Mouse (Mus musculus) heart, postnatal 25 days (tissue): Measurements from ENCODE around the gene Tlk2. TPM values are rescaled to one million over a fixed set of nuclear protein-coding genes. Genes with fewer than 3 reads are reported as not detected.
"Not testable (repeated sequence)": the region's sequence is repeated elsewhere in the genome, so short reads cannot be mapped to it uniquely, and the experiment has no call there.

Experiments used
- DNase-seq: peaks from one replicate; pipeline ENCODE4 v3.0.0; 2022; ENCODE audit warnings: low spot score
- intact Hi-C: fragments of 180-260 bp; cut with DNase I; formaldehyde crosslinking; loops from one replicate; pipeline ENCODE4 v1.15.1; 2025
- total RNA-seq, 2 experiments: library from RNA; stranded (reverse); gene quantifications; 2 replicates each; pipeline ENCODE4 v1.2.3; 2021

The Tlk2 gene
- total RNA-seq, result 10 to 100 TPM; 38.7 to 44.2 TPM

GRCm38 (mm10) chr11:105178516-105178915 lies at the start of gene Tlk2:
Gene Tlk2 (plus strand): TSS chr11:105178807.
- intact Hi-C loops, result no loop called here

GRCm38 (mm10) chr11:105135692-105136091 lies 42.9 kb upstream of the Tlk2 start:
- DNase-seq, result no peak
- intact Hi-C loops, result no loop called here

More at GRCm38 (mm10) chr11:105178516-105178915, at the start of gene Tlk2:
- DNase-seq, result no peak

DNA sequence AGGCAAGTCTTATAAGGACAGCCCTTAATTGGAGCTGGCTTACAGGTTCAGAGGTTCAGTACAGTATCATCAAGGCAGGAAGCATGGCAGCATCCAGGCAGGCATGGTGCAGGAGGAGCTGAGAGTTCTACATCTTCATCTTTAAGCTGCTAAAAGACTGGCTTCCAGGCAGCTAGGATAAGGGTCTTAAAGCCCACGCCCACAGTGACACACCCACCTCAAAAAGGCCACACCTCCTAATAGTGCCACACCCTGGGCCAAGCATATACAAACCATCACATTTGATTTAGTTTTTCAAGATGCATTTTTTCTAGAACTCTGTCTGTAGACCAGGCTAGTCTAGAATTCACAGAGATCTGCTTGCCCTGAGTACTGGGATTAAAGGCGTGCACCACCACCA lies 41.4 kb upstream of the Tlk2 start:
- DNase-seq, intact Hi-C loops: not testable (repeated sequence)

- intact Hi-C loops, DNase-seq: not testable (repeated sequence)
Measured at GRCm38 (mm10) chr11:105140512-105140911, 38.1 kb upstream of the Tlk2 start.

GRCm38 (mm10) chr11:105141115-105141514 lies 37.5 kb upstream of the Tlk2 start:
- intact Hi-C loops, result no loop called here

GRCm38 (mm10) chr11:105143564-105143963 lies 35.0 kb upstream of the Tlk2 start:
- DNase-seq, result no peak
- intact Hi-C loops, result no loop called here

More at GRCm38 (mm10) chr11:105141115-105141514, 37.5 kb upstream of the Tlk2 start:
- no peak for DNase-seq

DNA sequence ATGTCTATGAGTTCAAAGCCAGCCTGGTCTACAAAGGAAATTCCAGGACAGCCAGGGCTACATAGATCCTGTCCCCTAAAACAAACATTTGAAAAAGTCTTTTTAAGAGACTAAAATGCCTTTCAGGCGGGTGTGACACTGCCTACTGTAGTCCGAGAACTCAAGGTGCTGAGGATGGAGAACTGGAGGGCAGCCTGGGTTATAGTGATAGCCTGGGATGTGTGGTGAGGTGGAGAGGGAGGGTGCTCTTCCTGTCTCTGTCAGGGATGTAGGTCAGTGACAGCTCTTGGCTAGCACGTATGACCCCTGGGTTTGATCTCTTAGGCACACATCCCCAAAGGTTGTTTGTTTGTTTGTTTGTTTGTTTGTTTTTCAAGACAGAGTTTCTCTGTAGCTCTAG lies 34.5 kb upstream of the Tlk2 start:
- intact Hi-C loops, result no loop called here
- DNase-seq, result no peak

- DNase-seq, result no peak
- intact Hi-C loops, result no loop called here
Measured at GRCm38 (mm10) chr11:105144508-105145210, 33.9 kb upstream of the Tlk2 start.

GRCm38 (mm10) chr11:105145211-105145610 lies 33.4 kb upstream of the Tlk2 start:
- DNase-seq, result no peak
- intact Hi-C loops, result no loop called here

- intact Hi-C loops, result no loop called here
- no peak for DNase-seq
Measured at GRCm38 (mm10) chr11:105146593-105146992, 32.0 kb upstream of the Tlk2 start, which contains the start of gene Gm10842. Gene Gm10842 (plus strand): TSS chr11:105146893.

GRCm38 (mm10) chr11:105149353-105149752 lies 29.3 kb upstream of the Tlk2 start:
- DNase-seq, result no peak
- intact Hi-C loops, result no loop called here

GRCm38 (mm10) chr11:105149766-105150165 lies 28.8 kb upstream of the Tlk2 start:
- DNase-seq, result no peak
- intact Hi-C loops, result no loop called here

- intact Hi-C loops, result no loop called here
- DNase-seq, result no peak
Measured at GRCm38 (mm10) chr11:105150691-105151090, 27.9 kb upstream of the Tlk2 start.

- no peak for DNase-seq
- intact Hi-C loops, result no loop called here
Measured at GRCm38 (mm10) chr11:105151226-105152016, 27.2 kb upstream of the Tlk2 start.

DNA sequence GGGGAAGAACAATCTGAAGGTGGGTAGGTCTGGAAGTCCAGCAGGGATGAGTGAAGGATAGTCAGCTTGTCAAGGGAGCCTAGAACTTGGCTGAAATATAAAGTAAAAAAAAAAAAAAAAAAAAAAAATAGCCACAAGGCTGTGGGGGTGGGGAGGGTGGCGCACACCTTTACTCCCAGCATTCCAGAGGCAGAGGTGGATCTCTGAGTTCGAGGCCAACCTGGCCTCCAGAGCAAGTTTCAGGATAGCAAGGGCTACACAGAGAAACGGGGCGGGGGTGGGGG lies 26.6 kb upstream of the Tlk2 start:
- DNase-seq, result no peak
- intact Hi-C loops, result no loop called here

DNA sequence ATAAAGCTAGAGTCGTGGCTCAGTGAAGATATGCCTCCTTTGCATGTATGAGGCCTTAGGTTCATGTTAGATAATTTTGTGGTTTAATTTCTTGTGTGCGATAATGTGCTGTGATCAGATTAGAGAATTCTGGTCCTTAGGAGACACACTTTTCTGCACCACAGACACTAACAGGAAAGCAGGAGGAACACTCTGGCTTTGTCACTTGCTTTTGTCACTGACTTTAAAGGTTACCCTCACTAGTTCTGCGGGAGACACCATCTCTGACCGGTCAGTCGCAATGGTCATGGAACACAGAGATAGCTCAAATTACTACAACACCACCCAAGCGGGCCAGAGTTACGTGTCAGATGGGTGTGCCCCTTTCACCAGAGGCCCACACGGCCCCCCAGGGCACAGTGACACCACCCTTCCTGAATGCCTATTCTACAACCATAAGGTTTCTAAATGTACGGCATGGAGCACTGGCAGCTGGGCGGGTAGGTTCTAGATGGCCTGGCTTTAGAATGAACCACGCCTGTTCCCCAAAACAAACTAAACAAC lies 26.2 kb upstream of the Tlk2 start:
- intact Hi-C loops, result no loop called here
- no peak for DNase-seq

DNA sequence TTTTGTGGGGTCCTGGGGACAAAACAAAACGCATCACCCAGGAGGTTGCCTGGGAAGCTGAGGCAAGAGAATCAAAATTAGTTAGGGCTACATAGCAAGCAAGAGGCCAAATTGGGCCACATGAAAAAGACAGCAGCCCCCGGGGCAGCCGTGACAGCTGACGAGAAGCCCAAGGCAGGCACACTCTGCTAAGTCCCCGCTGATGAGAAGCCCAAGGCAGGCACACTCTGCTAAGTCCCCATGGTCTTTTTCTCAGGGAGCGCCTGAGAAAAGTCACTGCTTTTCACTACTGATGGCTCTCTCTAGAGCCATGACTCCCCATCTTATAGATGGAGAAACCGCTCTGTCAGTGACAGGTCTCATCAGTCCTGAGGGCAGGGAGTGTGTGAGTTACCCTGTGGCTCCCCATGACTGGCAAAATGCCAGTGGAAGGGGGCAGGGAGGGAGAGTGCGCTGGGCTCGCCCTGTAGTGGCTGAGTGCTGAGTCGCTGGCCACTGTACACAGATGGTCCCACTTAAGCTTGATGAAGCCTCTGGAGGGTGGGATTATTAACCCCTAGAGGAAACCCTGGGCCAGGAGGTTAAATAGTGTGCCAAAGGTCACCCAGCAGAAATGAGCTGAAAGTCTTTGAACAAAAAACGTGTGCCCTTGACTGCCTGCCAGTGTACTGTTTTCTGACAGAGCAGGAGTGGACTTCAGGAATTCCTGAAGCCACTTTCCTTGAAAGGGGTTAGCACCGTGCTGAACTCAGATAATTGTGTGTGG lies 25.4 kb upstream of the Tlk2 start:
- intact Hi-C loops, result no loop called here
- no peak for DNase-seq

DNA sequence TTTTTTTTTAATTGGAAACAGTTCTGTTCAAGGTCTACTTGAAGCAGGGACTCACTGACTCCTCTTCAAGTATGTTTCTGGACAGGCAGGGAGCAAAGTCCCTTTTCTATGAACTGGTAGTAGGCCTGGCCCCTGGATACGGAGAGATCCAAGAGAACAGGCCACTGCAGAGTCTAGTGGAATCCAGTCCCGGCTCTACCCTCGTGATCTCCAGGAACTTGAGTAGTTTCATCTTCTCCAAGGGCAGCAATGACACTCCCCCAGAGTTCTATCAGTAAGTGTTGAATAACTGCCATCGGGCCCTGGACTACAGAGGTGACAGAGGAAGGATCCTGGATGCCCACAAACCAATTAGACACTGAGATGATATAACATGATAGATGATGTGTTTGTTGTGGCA lies 22.7 kb upstream of the Tlk2 start:
- intact Hi-C loops, result no loop called here
- no peak for DNase-seq

- intact Hi-C loops, result no loop called here
- DNase-seq, result no peak
Measured at GRCm38 (mm10) chr11:105156748-105157267, 21.8 kb upstream of the Tlk2 start.

GRCm38 (mm10) chr11:105158047-105158446 lies 20.6 kb upstream of the Tlk2 start:
- DNase-seq, result no peak
- intact Hi-C loops, result no loop called here
